Mouse (Mus musculus) olfactory bulb, adult 2 months (tissue): ENCODE measurements around the gene Elavl1. TPM values are rescaled to one million over a fixed set of nuclear protein-coding genes. Genes with fewer than 3 reads are reported as not detected.

ENCODE experiments used
- H3K27ac ChIP-seq: fragments of 200-500 bp; 2 replicates; pipeline ENCODE4 v1.5.1; 2012; ENCODE audit warnings: low read depth, low read length; ENCODE audit not compliant: insufficient read depth
- H3K4me1 ChIP-seq: fragments of 200-500 bp; 2 replicates; pipeline ENCODE4 v1.6.1; 2012; ENCODE audit warnings: low read length; ENCODE audit not compliant: control insufficient read depth, insufficient read depth
- H3K4me3 ChIP-seq: fragments of 200-500 bp; 2 replicates; pipeline ENCODE4 v1.5.1; 2012; ENCODE audit warnings: mild to moderate bottlenecking, low read depth, low read length, moderate library complexity; ENCODE audit not compliant: insufficient read depth
- CTCF ChIP-seq: fragments of 200-500 bp; IDR thresholded peaks from 2 replicates; pipeline ENCODE4 v1.5.1; 2012; ENCODE audit warnings: low read depth, mild to moderate bottlenecking, low read length, moderate library complexity; ENCODE audit not compliant: insufficient read depth
- POLR2A ChIP-seq: fragments of 200-500 bp; IDR thresholded peaks from 2 replicates; pipeline ENCODE4 v1.6.1; 2012; ENCODE audit warnings: mild to moderate bottlenecking, low read depth, low read length, moderate library complexity; ENCODE audit not compliant: insufficient read depth
- WGBS: fragments of 180-500 bp; shearing (Covaris S2); methylation state at CpG from one replicate; pipeline ENCODE4 v1.1.7; 2018; 5-methylcytosine and 5-hydroxymethylcytosine counted together
- polyA plus RNA-seq: library from polyadenylated mRNA; stranded (reverse); fragments of >200 nt; gene quantifications from 2 replicates; pipeline ENCODE4 v1.2.4, GENCODE M21; 2012; ENCODE audit warnings: low replicate concordance; ENCODE audit not compliant: missing spikeins, insufficient read depth, insufficient read length

The Elavl1 gene
- polyA plus RNA-seq, 1 experiment: not detected

GRCm38 (mm10) chr8:4313254-4314124 is 11.7 kb downstream of the Elavl1 start:
- Histone ChIP-seq H3K4me1 (peaks cover 2% of the 10 kb centered on the region; the same call in 1 of the 2 replicates), H3K27ac (no peak overlapping the region), H3K4me3 (no peak overlapping the region)
- 32% methylated on average over 3 of the region's 3 CpGs for WGBS
- TF ChIP-seq POLR2A (no peak), CTCF (no peak)

GRCm38 (mm10) chr8:4312104-4312503 is 13.1 kb downstream of the Elavl1 start:
- Histone ChIP-seq H3K4me1 (peaks cover 2% of the 10 kb centered on the region; the same call in 1 of the 2 replicates), H3K27ac (no peak overlapping the region), H3K4me3 (no peak overlapping the region)
- TF ChIP-seq POLR2A: no peak
- no peak for TF ChIP-seq CTCF

GRCm38 (mm10) chr8:4305838-4306237 is 19.4 kb downstream of the Elavl1 start:
- WGBS: 84% methylated on average over 2 of the region's 2 CpGs
- TF ChIP-seq CTCF: no peak
- TF ChIP-seq POLR2A: no peak
- Histone ChIP-seq H3K27ac (no peak overlapping the region), H3K4me1 (no peaks in the 10 kb centered on the region), H3K4me3 (no peak overlapping the region)

DNA sequence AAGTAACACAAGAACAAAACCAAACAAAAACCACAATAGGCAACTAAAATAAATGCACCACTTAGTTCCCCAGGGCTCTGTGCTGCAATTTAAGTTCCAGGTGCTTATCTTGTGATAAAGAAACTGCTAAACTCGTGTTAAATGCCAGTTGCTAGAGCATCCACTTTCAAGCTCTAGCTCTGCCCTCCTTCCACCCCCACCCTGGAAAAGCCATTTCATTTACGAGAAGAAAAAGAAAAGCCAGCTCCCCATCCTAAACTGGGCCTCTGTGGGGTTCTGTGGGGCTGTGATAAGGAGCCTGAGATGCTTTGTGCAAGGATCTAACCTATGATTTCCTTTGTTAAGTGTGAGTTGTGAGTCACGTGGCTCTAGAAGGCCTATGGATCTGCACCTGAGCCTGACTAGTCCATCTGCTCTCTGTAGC is 21.1 kb downstream of the Elavl1 start:
- Histone ChIP-seq H3K4me3 (no peak overlapping the region), H3K4me1 (no peaks in the 10 kb centered on the region), H3K27ac (no peak overlapping the region)
- TF ChIP-seq POLR2A (no peak), CTCF (no peak)
- 56% methylated on average over 3 of the region's 3 CpGs for WGBS

DNA sequence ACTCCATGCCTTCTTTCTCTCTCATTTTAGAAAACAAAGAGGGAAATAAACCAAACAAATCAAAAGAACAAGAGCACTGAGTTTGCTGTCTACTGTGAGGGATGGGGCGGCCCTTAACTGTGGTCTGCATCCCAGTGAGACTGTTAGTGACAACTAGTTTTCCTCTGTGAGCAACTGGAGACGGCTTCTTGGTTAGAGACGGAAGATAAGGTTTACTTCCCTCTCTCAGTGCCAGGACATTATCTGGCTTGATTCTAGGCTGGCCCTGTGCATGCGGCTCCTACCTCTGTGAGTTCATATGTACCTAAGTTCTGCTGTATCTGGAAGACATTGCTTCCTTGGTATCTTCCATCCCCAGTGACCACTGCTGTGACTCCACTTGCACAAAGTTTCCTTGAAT is 27.4 kb downstream of the Elavl1 start:
- Histone ChIP-seq H3K4me1 (no peaks in the 10 kb centered on the region), H3K27ac (no peak overlapping the region), H3K4me3 (no peak overlapping the region)
- no peak for TF ChIP-seq POLR2A
- TF ChIP-seq CTCF: no peak
- WGBS: 95% methylated on average over 4 of the region's 4 CpGs

- no peak overlapping the region for H3K27ac ChIP-seq
- 82% methylated on average over 5 of the region's 5 CpGs for WGBS
- no peak for TF ChIP-seq CTCF
- TF ChIP-seq POLR2A: no peak
- H3K4me1 ChIP-seq: no peaks in the 10 kb centered on the region
- no peak overlapping the region for H3K4me3 ChIP-seq
Observed at GRCm38 (mm10) chr8:4292738-4293137, 32.5 kb downstream of the Elavl1 start.

DNA sequence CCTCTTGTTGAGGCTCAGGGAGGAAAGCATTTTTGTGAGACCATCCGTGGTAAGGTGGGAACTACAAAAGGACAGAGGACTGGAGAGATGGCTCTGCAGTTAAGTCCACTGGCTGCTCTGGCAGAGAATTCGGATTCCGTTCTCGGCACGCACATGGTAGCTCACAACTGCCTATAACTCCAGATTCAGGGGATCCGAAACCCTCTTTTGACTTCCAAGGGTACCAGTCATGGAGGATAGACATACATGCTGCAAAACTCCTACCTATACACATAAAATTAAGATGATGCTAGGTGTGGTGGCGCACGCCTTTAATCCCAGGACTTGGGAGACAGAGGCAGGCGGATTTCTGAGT is 49.1 kb downstream of the Elavl1 start:
- TF ChIP-seq POLR2A (no peak), CTCF (no peak)
- peak overlapping the region; percentile 86 for H3K27ac ChIP-seq
- 22% methylated on average over 9 of the region's 9 CpGs for WGBS
- no peaks in the 10 kb centered on the region for H3K4me1 ChIP-seq
- peak overlapping the region; percentile 79 for H3K4me3 ChIP-seq

DNA sequence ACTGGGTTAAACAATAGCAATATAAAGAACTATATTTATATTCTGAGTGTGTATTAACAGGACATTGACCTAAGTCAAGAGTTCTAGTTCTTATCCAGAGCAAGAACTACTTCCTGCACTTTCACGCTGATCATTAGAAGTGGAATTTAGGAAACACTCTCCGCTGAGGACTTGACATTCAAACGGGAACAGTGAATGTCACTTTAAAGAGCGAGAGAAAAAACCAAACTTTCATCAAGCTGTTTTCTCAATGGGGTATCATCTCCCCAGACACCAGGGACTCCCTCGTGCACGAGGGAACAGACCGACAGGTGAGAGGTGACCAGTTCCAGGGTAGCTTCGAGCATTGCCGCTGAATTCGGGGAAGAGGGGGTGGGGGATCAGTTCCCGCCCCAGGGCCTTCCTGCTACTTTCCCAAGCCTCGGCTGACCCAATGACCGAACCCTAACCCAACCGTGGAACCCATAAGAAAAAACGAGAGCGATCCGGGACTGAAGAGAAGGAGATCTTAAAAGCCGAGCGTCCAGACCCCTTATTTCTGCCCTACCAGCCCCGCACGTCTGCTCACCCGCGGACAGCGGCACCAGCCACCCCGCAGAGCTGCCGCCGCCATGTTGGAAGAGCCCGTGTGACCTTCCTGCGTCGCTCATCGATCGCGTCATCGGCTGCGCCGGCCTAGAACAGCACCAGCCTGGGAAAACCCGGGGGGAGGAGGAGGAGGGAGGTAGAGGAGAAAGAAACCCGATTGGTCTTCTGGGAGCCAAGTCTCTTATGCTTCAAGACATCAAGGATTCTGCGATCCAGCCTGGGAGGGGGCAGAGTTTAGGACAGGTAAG is 49.7 kb downstream of the Elavl1 start, which contains the start of gene Timm44:
Timm44 (minus strand) TSS at position 639 of the 836 bp plus-strand sequence.
- TF ChIP-seq POLR2A: peak; percentile 49
- no peak for TF ChIP-seq CTCF
- H3K4me1 ChIP-seq: no peaks in the 10 kb centered on the region
- H3K4me3 ChIP-seq: peak within 1 kb of the TSS; percentile 79
- H3K27ac ChIP-seq: peak within 1 kb of the TSS; percentile 86
- under 1% methylated on average over 39 of the region's 39 CpGs for WGBS

DNA sequence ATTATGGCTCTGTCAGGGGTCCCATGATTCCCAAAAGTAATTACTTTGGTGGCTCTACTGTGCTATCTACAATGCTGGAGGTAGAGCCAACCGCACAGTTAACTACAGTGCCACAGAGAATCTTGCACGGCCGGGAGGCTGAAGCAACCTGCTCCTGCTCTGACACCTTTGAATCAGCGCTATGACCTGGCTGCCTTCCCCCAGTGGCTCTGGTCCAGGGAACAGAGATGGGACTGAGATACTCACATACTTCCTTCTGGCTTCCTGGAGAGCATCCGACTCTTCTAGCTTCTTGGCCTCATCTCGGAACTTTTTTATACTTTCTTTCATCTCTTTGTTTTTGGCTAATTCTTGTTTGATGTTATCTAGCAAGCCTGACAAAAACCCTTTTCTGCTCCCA is 55.6 kb downstream of the Elavl1 start:
- no peak for TF ChIP-seq POLR2A
- TF ChIP-seq CTCF: no peak
- no peak overlapping the region for H3K4me3 ChIP-seq
- WGBS: 85% methylated on average over 6 of the region's 6 CpGs
- H3K27ac ChIP-seq: no peak overlapping the region
- H3K4me1 ChIP-seq: peaks cover 14% of the 10 kb centered on the region; the same call in 1 of the 2 replicates

- Histone ChIP-seq H3K27ac (no peak overlapping the region), H3K4me1 (peaks cover 22% of the 10 kb centered on the region), H3K4me3 (no peak overlapping the region)
- 75% methylated on average over 15 of the region's 15 CpGs for WGBS
- TF ChIP-seq CTCF: peak; percentile 37; the same call in 1 of the 2 replicates
- no peak for TF ChIP-seq POLR2A
Observed at GRCm38 (mm10) chr8:4267627-4268026, 57.6 kb downstream of the Elavl1 start.
